Mouse (Mus musculus) activated CD4-positive, CD25-positive, alpha-beta regulatory T cell, adult 4 months (primary cell): Measurements from ENCODE around the gene Gm49366. TPM values are rescaled to one million over a fixed set of nuclear protein-coding genes. Genes with fewer than 3 reads are reported as not detected.
"Not testable (repeated sequence)": the region's sequence is repeated elsewhere in the genome, so short reads cannot be mapped to it uniquely, and the experiment has no call there.

Experiments used
- ATAC-seq: one replicate; pipeline ENCODE4 v1.8.0; 2017
- polyA plus RNA-seq, 2 experiments: library from polyadenylated mRNA; unstranded; fragments of 100-300 nt; shearing (Covaris generic); gene quantifications; one replicate each; pipeline ENCODE4 v1.2.1; 2017

Gm49366 gene
- polyA plus RNA-seq, 2 experiments from 2014 or later, result not detected

DNA sequence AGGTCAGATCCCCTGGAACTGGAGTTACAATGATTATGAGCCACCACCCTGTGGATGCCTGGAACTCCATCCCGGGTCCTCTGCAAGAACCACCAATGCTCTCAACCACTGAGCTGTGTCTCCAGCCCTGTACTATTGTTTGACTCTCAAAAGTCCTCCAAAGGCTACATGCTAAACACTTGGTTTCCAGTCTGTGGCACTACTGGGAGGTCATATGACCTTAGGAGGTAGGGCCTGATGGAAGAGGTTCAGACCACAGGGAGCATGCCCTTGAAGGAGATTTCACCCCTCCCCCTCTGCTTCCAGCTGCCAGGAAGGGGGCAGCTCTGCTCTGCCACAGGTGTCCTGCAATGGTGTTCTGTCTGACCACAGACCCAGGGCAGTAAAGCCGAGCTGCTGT lies 5.4 kb upstream of the Gm49366 start:
- ATAC-seq, result not testable (repeated sequence)

DNA sequence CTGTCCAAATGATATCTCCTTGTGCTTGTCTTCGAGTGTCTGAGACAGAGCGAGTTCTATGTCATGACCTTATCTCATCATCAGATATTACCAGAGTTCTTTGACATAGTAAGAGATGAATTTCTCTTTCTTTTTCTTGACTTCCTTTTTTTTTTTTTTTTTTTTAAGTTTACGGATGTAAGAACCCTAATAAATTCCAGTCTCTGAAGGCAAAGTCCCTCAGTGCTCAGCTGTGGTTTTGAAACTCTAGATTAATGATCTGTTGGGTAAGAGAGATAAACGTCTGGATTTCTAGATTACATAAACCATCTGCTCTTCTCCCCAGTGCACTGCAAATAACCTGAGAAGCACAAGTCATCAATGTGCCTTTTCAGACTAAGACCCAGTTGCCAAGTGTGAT lies 4.6 kb upstream of the Gm49366 start:
- no peak for ATAC-seq

DNA sequence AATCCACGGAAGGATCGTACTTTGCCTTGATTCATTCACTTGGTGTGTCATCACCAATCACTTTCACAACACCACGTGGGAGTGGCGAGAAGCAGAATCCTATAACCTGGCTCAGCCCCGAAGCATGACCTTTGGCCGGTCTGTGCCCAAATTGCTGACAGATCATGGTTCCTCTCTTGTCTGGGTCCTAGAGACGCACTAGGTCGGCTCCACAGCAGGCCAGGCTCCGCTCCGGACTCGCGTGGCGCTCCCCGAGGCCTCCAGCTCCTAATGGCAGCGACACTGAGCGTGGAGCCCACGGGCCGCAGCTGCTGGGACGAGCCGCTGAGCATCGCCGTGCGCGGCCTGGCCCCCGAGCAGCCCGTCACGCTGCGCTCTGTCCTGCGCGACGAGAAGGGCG lies 494 bp upstream of the Gm49366 start, which contains the start of gene Acot4:
Gene Acot4 (plus strand): TSS at position 139 of the 400 bp plus-strand sequence.
- ATAC-seq, result not testable (repeated sequence)

DNA sequence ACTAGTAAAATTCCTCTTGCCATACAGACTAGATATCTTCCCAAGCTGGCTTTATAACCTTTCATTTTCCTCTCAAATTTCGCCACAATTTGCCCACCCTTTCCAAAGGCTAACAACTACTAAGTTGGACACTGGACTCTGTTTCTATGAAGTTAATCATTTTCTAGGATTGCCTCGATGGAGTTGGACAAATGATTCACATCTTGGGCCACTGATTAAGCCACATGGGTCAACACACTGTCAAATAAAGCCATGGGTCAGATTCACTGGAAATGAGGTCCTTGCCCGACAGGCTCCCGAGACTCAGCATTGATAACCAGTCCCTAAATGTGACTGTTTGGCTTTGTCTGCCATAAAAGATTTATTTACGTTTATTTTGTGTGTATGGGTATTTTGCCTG lies 3.5 kb downstream of the Gm49366 start:
- no peak for ATAC-seq

DNA sequence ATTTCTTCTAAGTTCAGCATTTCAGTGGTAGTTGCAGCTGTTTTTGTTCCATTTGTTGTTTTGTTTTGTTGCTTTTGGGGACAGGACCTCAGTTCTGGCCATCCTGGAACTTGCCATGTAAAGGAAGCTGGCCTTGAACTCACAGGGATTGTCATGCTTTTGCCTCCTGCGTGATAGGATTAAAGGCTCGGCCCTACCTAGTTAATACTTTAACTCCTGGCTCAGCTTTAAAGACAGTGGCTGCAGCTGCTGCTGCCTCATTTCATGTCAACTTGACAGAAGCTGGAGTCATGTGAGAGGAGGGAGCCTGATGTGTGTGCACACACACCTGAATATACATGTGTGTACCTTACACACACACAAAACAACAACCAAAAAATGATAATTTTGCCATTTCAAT lies 5.3 kb downstream of the Gm49366 start:
- no peak for ATAC-seq

DNA sequence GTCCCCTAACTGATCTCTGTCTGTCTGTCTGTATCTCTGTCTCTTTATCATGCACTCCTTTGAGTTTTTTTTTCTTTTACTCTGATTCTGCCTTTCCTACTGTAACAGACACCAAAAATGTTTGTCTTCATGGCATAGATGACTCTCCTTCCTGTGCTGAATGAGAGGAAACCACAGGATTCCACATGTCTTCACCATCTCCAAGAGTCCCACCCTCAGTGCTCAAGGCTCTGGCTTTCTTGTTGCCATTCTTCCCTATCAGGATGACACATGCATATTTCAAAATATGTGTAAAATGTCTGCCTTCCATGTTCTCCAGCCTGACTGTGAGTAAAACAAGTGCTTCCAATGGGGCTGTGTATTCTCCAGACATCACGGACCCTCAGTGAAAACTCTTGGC lies 8.2 kb downstream of the Gm49366 start:
- no peak for ATAC-seq

DNA sequence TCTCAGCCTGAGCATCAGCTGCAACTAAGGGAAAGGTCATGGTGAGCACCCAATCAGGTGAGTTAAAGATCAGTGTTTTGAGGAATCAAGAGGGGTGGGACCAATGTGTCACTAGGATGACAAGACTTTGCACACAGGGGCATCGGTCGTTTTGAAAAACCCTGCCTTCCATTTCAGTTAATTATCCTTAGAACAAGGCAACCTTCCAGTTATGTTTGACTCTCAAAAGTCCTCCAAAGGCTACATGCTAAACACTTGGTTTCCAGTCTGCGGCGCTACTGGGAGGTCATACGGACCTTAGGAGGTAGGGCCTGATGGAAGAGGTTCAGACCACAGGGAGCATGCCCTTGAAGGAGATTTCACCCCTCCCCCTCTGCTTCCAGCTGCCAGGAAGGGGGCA lies 12.0 kb downstream of the Gm49366 start:
- not testable (repeated sequence) for ATAC-seq

DNA sequence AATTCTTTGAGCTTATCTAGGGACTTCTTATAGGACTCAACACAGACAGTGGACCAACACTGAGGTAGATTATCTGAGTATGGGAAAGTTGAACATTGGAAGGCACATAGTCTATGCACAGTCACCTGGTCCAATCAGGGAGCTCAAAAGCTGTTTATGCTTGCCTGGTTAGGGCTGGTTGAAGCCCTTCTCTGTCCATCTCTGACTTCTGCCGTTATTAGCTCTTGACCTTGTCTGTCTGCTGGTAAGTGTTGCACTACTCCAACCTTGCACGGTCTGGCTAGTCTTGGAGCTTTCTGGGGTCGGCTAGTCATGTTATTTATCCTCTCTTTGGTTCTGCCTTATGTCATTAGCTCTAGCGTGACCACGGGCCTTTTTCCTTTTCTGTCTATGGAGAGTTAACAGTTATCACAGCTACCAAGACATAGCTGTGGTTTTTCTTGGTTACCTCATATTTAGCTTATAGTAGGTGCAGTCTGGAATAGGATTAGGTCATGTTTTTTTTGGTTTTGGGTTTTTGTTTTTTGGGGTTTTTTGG lies 13.3 kb downstream of the Gm49366 start, which contains the start of gene Acot3:
Gene Acot3 (plus strand): TSS at position 208 of the 538 bp plus-strand sequence.
- no peak for ATAC-seq

DNA sequence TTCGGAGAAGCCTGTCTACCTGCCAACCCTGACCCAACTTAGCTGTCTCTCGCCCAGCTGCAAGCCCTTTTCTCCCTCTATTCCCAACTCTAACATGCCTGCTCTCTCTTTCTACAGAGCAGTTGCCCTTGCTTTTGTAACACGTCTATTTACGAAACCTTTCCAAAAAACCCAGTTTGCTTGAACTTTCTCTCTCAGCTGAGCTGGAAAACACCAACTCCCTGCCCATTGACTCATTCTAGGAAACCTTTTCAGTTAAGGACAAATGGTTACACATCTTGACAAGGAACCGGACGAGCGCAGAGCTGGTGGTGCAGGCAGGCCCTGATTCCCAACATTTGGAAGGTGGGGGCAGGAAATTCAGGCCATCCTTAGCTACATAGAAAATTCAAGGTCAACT lies 13.9 kb downstream of the Gm49366 start:
- no peak for ATAC-seq

DNA sequence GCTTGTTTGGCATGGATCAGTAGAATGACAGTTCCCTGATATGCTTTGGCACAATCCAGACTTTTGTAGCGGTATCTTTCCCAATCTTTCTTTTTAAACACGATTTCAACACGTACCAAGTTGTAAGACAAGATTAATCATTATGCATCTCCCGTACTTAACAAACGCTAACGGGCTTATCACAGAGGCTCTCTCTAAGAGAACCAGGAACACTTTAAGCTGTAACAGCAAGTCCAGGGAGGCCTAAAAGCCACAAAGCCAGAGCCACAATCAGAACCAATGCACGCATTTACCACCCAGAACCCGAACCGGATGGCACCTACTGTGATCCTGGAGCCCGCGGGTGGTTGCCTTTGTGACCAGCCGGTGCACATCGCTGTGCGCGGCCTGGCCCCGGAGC lies 14.4 kb downstream of the Gm49366 start:
- ATAC-seq, result no peak

DNA sequence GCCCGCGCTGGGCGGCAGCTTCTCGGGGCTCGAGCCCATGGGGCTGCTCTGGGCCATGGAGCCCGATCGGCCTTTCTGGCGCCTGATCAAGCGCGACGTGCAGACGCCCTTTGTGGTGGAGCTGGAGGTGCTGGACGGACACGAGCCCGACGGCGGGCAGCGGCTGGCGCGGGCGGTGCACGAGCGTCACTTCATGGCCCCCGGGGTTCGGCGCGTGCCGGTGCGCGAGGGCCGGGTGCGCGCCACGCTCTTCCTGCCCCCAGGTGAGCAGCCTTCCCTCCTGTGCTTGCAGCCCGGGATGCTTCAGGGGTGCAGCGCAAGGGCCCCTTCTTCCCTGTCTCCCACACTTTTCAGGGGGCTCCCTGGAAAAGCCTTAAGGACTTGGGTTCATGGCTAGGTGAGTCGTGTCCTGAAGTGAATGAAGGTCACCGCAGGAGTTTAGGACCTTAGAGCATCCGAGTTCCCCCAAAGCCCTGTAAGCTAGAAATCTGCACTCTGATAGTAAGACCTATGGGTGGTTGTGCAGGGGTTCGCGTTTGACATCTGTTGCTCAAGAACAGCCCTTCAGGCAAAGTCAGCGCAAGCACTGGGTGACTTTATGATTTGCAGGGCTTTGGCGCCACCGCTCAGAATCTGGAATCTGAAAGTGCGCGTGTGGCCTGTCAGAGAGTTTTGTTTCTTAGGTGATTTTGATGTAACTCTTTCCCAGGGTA lies 15.1 kb downstream of the Gm49366 start:
- ATAC-seq, result no peak

DNA sequence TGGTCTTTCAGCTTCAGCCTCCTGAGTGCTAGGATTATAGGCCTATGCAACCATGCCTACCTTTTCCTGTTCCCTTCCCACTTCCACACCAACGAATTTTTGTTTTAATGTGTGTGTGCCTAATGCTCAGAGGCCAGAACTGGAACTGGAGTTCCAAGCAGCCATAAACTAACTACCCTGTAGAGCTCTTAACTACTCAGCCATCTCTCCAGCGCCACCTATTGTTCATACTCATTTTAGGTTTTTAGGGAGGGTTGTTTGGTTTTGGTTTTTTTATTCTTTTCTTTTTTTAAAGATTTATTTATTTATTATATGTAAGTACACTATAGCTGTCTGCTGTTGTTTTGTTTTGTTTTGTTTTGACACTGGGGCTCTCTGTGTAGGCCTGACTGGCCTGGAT lies 22.2 kb downstream of the Gm49366 start:
- ATAC-seq, result no peak

DNA sequence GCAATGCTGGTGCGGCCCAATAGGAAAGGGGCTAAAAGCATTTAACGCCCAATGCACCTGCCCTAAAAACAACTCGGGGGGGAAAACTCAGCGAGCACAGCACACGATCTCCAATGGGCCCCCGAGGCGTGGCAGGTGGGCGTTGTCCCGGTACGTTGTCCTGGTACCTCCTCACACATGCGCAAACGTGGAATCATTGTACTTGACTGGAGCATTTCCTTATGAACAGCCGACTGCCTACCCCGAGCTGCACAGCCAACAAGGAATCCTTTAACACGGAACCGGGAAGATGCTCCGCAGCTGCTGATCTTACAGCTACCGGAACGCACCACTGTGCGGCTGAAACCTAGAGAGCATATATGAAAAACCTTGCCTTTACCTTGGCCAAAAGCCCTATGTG lies 23.6 kb downstream of the Gm49366 start:
- no peak for ATAC-seq

DNA sequence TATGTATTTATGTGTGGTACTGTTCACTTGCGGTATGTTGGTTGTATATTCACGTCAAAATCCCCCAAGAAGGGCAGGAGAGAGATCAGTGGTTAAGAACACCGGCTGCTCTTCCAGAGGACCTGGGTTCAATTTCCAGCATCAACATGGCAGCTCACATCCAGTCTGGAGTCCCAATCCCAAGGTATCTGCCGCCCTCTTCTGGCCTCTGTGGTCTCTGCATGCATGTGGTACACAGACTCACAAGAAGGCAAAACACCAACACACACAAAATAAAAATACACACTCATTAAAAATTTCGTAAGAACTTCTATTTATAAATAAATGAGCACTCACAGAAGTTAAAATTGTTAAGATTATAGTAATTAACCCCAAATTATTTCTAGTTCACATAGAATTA lies 24.5 kb downstream of the Gm49366 start:
- no peak for ATAC-seq

DNA sequence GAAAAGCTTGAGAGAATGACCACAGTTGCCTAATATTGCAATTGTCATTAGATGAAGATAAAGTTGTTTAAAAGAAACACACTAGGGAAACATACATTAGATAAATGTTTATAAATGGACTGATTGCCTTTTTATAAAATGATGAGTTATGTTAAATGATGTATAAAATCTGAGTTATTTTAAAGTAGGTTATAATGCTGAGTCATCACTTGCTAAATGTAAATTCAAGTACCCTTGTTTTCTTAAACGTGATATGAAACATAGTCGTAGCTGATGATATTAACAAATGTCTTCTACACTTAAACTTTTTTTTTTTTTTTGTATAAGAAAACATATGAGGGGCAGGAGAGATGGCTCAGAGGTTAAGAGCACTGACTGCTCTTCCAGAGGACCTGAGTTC lies 25.1 kb downstream of the Gm49366 start:
- ATAC-seq, result no peak

DNA sequence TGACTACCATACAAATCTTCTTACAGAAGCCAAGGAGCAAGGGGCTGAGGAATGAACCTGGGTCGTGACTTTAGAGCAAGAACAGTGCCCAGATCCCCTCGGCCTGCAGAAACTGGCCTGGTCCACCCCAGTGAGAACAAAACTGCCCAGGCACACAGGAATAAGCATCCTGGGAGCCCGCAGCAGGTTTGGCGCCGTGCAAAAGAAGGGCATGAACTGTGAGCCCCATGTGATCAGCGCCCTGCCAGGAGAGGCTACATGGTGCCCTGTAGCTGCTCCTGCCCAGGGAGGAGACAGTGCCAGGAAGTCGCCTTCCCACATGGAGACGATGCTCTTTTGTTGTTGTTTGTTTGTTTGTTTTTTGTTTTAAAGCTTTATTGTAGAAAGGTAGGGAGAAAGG lies 25.9 kb downstream of the Gm49366 start:
- no peak for ATAC-seq

DNA sequence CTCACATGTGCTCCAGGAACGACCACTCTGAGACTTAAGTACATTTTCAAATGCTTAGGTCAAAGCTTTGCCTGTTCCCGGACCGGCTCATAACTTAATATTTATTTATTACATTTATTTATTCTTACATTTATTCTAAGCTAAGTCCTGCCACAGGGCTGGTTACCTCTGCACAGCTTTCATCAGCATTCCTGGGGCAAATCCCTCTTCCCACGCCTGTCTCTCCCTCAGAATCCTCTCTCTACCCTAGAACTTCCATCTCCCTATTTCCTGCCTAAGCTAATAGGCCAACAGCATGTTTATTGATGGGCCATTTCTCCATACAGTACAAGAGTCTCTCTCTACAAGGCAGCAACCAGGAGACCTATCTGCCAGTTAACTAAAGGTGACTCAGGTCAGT lies 29.0 kb downstream of the Gm49366 start:
- no peak for ATAC-seq

DNA sequence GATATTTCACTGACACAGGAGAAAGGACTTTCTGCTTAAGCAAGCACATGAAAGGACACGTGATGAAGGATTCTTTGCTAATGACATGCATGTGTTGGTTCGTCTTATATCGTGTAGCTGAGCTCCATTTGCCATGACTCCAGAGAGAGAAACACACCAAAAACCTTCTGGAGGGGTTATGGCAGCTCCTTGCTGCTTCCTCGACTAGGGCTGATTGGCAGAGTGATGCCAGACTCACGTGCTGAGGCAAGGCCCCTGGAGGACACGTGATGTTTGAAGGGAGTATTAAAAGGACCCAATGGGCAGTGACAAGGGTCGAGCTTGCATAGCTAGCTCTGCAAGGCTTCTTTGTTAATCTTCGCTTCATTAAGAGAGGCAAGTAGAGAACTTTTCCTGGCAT lies 29.6 kb downstream of the Gm49366 start:
- no peak for ATAC-seq

DNA sequence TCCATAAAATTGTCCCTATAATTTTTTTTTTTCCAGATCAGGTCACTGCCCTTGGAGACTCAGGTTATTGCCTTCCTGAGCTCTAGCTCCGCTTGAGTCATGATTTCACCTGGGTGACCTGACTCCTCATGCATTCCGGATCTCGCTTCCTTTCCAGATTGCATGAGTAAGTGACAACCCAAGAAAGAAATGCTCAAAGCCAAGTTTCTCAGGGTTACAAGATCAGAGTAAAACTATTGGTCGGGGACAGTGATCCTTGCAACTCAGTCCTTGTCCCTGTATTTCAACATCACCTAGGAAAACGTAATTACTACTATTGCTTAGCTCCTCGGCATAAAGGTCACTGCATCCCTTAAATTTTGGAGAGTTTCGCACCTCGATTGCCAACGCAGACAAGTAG lies 30.3 kb downstream of the Gm49366 start, which contains the start of gene Acot5:
Gene Acot5 (plus strand): TSS at position 340 of the 400 bp plus-strand sequence.
- no peak for ATAC-seq

DNA sequence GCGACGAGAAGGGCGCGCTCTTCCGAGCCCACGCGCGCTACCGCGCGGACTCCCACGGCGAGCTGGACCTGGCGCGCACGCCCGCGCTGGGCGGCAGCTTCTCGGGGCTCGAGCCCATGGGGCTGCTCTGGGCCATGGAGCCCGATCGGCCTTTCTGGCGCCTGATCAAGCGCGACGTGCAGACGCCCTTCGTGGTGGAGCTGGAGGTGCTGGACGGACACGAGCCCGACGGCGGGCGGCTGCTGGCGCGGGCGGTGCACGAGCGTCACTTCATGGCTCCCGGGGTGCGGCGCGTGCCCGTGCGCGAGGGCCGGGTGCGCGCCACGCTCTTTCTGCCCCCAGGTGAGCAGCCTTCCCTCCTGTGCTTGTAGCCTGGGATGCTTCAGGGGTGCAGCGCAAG lies 30.8 kb downstream of the Gm49366 start:
- ATAC-seq, result not testable (repeated sequence)

DNA sequence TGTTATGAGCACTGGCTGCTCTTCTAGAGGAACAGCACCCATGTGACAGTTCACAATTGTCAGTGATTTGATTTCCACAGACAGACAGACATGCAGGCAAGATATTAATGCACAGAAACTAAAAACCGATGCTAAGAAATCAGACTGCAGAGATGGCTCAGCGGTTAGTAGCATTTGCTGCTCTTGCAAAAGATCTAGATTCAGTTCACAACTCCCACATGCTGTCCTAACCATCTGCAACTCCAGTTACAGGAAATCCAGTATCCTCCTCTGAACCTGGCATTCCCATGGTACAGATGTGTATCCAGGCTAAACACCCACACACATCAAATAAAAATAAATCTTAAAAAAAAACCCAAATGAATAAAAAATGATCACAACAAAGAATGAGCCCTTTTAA lies 33.0 kb downstream of the Gm49366 start:
- ATAC-seq, result no peak

DNA sequence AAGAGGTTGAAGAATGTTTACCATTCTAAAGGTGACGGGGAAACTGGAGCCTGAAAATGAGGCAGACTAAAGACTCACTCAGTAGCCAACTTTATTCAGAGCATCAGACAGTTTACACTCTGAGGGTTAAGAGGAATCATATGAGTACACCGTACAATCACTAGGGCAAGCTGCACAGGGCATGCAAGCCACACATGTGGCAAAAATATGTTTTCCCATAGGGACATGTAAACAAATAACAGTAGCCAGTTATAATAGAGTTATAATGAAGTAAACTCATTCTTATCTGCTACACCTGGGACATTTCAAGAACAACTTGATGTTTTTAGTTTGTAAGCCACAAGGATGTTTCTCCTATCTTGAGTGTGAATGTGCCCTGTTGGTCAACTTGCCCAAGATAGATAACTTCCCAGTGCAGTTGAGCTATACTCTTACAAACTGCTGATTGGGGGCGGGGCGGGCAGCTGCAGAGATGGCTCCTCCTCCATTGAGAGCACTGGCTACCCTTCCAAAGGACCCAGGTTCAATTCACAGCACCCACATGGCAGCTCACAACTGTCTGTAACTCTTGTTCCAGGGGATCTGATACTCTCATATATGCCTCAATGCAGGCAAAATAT lies 38.7 kb downstream of the Gm49366 start:
- ATAC-seq, result no peak

DNA sequence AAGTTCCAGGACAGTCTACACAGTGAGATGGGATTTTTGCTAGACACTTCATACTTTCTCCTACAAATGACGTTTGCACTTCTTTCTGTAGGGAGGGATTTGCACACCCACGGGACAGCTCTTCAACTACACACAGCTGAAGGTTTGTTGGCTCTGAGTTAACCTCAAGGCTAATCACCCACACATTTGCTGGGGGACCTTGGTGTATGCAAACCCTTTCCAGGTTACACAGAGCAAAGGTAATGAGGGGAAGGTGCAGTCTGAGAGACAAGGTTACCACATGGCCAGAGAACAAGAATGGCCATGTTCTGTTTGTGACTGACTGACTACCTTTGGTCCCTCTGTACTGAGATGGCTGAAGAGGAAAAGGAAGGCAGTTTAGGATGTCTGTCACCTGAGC lies 45.1 kb downstream of the Gm49366 start:
- no peak for ATAC-seq

DNA sequence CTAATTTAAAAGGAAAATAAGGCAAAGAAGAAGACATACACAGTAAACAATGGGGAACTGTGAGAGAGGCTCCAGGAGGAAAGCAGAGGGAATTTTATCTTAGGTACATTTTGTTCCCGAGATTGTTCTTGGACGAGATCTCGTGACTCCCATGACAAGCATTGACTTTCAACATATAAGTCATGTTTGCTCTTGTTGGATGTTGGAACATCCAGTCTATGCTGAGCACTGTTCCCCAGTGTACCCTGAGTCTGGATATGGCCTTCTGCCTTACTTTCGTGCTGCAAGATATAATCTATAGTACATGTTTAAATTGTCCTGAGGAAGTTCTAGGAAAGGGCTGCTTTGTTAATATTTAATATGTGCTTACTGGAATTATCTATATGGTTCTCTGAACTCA lies 45.8 kb downstream of the Gm49366 start:
- ATAC-seq, result no peak
